Mouse (Mus musculus) heart, embryonic 13.5 days (tissue): ENCODE data around the gene Rbm12. TPM values are rescaled to one million over a fixed set of nuclear protein-coding genes. Genes with fewer than 3 reads are reported as not detected.

Experiments used
- polyA plus RNA-seq: library from polyadenylated mRNA; unstranded; fragments of >200 nt; fragmentation: Nextera tagmentation; extraction: Ambion mirVana; gene quantifications from 2 replicates; pipeline ENCODE4 v1.2.1, GENCODE M21; 2015

Gene Rbm12
- polyA plus RNA-seq, 1 experiment from 2014 or later, result 20.4 TPM

Other genes starting within 250 kb of the Rbm12 start
- gene Uqcc1, start 181.7 kb downstream of the Rbm12 start, polyA plus RNA-seq, result 99.7 and 108 TPM in 2 replicates
- gene Gm15557, start 171.2 kb downstream of the Rbm12 start, polyA plus RNA-seq, result not detected in 2 replicates
- gene Gdf5, start 166.6 kb downstream of the Rbm12 start, polyA plus RNA-seq, result 0.37 and 0.64 TPM in 2 replicates
- gene Cep250, start 155.5 kb downstream of the Rbm12 start, polyA plus RNA-seq, result 9.4 and 9.6 TPM in 2 replicates
- gene 6430550D23Rik, start 104.0 kb downstream of the Rbm12 start, polyA plus RNA-seq, result 0.85 and 1.0 TPM in 2 replicates
- 171 and 177 TPM in 2 replicates for gene Ergic3, start 103.9 kb downstream of the Rbm12 start, polyA plus RNA-seq
- not detected in 2 replicates for gene Fer1l4, start 59.0 kb downstream of the Rbm12 start, polyA plus RNA-seq
- 2.1 and 2.3 TPM in 2 replicates for gene Spag4, start 46.8 kb downstream of the Rbm12 start, polyA plus RNA-seq
- gene Cpne1, start within 50 bp of the Rbm12 start, polyA plus RNA-seq, result 22.7 and 28.4 TPM in 2 replicates
- 10.4 and 13.7 TPM in 2 replicates for gene Gm28036, start 15.1 kb upstream of the Rbm12 start, polyA plus RNA-seq
- gene Romo1, start 32.1 kb upstream of the Rbm12 start, polyA plus RNA-seq, result 382 and 427 TPM in 2 replicates
- gene Nfs1, start 32.2 kb upstream of the Rbm12 start, polyA plus RNA-seq, result 58.1 and 61.1 TPM in 2 replicates
- gene Rbm39, start 68.3 kb upstream of the Rbm12 start, polyA plus RNA-seq, result 360 and 386 TPM in 2 replicates
- gene Phf20, start 84.5 kb upstream of the Rbm12 start, polyA plus RNA-seq, result 46.9 and 48.6 TPM in 2 replicates
- 2.5 and 2.9 TPM in 2 replicates for gene Cnbd2, start 200.3 kb upstream of the Rbm12 start, polyA plus RNA-seq
- 47.0 and 53.3 TPM in 2 replicates for gene Scand1, start 200.7 kb upstream of the Rbm12 start, polyA plus RNA-seq